Mouse (Mus musculus) E14TG2a.4 (cell line): ENCODE data around the gene Fkrp.
A peak's percentile ranks its signal among the peaks of the same experiment; 100 is the strongest.

Source experiments
- H3K27me3 ChIP-seq: 2 replicates; pipeline ENCODE4 v1.6.1; 2014; ENCODE audit warnings: low read length, control low read depth; ENCODE audit not compliant: insufficient read depth
- H3K36me3 ChIP-seq: 2 replicates; pipeline ENCODE4 v1.6.1; 2014; ENCODE audit warnings: low read length, control low read depth; ENCODE audit not compliant: insufficient read depth
- H3K4me1 ChIP-seq: replicated peaks from 2 replicates; pipeline ENCODE4 v1.6.1; 2014; ENCODE audit warnings: low read depth, low read length, control low read depth
- H3K4me3 ChIP-seq: replicated peaks from 2 replicates; pipeline ENCODE4 v1.5.1; 2014; ENCODE audit warnings: mild to moderate bottlenecking, low read length
- H3K9me3 ChIP-seq: 2 replicates; pipeline ENCODE4 v1.6.1; 2014; ENCODE audit warnings: low read length, control low read depth
- CTCF ChIP-seq: conservative IDR thresholded peaks from 2 replicates; pipeline ENCODE4 v1.5.1; 2014; ENCODE audit warnings: low read length
- NANOG ChIP-seq: IDR thresholded peaks from 2 replicates; pipeline ENCODE4 v1.6.1; 2014; ENCODE audit warnings: borderline replicate concordance, low read length, mixed read lengths
- POU5F1 ChIP-seq: IDR thresholded peaks from 2 replicates; pipeline ENCODE4 v1.6.1; 2014; ENCODE audit warnings: low read length, borderline replicate concordance

Gene Fkrp

GRCm38 (mm10) chr7:16845072-16845819, 28.7 kb upstream of the Fkrp start:
- Histone ChIP-seq H3K36me3 (peaks cover 33% of the 10 kb centered on the region), H3K27me3 (peaks cover 48% of the 10 kb centered on the region), H3K4me3 (peak overlapping the region; percentile 69), H3K4me1 (peaks cover 76% of the 10 kb centered on the region), H3K9me3 (no peaks in the 10 kb centered on the region)
- no peak for TF ChIP-seq POU5F1
- no peak for TF ChIP-seq NANOG
- no peak for TF ChIP-seq CTCF

DNA sequence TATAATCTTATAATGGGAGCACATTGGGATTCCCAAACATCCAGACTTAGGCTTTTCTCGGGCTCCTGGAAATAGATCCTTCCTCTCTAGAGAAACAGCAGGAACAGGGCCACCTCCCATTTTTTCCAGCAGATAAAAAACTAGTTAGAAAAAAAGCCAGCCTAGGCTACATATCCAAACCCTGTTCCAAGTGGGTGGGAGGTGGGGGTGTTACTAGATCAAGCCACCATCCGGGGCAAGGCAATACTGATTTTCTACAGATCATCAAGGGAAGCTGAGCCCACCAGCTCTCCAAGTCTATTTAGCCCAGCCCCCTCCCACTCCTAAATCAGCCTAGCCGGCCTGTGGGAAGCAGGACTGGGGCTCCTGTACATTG, 28.2 kb upstream of the Fkrp start:
- Histone ChIP-seq H3K27me3 (peaks cover 48% of the 10 kb centered on the region), H3K4me3 (peak overlapping the region; percentile 69), H3K9me3 (no peaks in the 10 kb centered on the region), H3K4me1 (peaks cover 73% of the 10 kb centered on the region), H3K36me3 (peaks cover 33% of the 10 kb centered on the region)
- TF ChIP-seq CTCF (no peak), NANOG (no peak), POU5F1 (no peak)

DNA sequence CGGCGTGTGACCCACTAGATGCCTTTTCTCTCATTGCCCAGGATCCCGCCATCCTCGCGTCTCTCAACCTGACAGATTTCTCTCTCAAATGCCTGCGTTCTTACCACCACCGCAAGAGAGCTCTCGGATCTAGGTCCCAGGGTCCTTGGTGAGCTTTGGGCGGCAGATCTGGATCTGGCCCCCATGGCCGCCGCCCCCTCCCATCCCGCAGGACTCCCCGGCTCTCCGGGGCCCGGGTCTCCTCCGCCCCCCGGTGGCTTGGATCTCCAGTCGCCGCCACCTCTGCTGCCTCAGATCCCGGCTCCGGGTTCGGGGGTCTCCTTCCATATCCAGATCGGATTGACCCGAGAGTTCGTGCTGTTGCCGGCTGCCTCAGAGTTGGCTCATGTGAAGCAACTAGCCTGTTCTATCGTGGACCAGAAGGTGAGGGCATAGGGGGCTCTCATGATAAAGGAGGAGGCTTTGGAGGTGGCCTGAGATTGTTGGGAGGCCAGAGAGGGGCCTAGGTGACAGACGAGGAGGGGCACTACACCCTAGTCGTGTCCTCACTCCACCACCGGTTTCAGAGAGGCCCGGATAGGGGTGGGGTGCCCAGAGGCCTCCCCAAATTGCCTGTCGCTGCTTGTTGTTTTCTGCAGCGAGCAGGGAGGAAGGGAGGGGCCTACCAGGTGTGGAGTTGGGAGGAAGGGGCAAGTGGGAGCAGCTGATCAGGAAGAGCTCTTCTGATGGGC, 27.1 kb upstream of the Fkrp start:
- TF ChIP-seq NANOG (no peak), POU5F1 (no peak), CTCF (no peak)
- Histone ChIP-seq H3K4me1 (peaks cover 77% of the 10 kb centered on the region), H3K27me3 (peaks cover 42% of the 10 kb centered on the region), H3K36me3 (peaks cover 37% of the 10 kb centered on the region), H3K4me3 (peak overlapping the region; percentile 84), H3K9me3 (no peaks in the 10 kb centered on the region)

DNA sequence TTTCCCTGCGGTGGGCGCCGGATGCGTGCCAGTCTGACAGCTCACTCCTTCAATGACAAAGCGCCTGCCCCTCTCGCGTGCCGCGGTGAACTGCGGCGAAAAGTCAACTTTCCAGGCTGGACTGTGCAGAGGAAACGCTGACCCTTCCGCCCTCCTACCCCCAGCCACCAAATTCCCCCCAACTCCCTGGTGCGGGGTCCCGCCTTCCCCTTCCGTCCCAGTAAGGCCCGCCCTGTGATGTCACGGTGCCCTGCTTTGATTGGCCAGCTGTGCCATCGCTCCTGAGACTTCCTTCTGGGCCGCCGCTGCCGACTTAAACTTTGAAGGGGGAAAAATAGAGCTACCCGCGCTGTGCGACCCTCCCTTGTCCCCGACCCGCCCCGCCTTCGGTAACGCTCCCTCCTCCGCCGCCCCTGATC, 26.1 kb upstream of the Fkrp start, which contains the start of gene Prkd2:
Gene Prkd2 (plus strand): TSS at position 258 of the 419 bp plus-strand sequence.
- Histone ChIP-seq H3K4me1 (peaks cover 77% of the 10 kb centered on the region), H3K27me3 (peaks cover 35% of the 10 kb centered on the region), H3K36me3 (peaks cover 46% of the 10 kb centered on the region), H3K4me3 (peak within 1 kb of the TSS; percentile 84), H3K9me3 (no peaks in the 10 kb centered on the region)
- TF ChIP-seq POU5F1, result no peak

DNA sequence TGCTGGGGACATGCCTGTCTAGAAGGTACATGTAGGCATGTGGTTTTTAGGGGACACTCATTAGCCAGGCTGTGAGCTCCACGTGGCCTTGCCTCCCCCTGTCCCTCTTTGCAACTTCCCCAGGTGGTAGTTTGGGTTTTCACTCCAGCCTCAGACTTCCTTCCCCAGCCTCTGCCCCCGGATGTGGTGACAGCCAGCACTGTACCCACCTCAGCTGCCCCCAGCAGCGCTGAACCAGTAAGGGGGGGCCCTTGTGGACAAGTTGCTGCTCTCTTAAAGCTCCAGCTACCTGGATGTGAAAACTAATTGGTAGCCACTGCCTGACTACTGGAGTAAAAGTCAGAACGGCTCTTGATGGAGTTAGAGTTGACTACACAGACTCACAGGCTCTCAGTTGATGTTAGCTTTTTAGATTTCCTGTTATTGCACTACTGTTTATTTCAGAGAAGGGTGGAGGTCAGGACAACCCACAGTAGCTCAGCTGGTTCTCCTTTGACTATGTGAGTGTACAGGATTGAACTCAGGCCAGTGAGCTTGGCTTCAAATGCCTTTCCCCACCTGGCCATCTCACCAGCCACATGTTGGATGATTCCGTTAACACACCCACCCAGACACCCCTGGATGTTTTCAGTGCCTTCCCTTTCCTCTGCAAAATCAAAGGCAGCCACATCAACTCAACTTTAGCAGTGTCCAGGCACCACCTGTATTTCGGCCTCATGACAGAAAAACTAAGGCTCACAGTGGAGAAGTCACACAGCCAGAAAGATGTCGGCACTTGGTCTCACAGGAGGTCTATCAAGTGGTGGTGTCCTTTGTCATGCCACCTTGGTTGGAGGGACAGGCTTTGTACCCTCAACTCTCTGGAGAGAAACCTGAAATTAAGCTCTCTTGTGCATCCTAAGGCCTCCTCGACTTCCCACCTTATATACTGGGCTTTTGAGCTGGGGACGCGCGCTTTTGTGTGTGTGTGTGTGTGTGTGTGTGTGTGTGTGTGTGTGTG, 25.3 kb upstream of the Fkrp start:
- TF ChIP-seq NANOG (no peak), POU5F1 (no peak), CTCF (no peak)
- Histone ChIP-seq H3K36me3 (peaks cover 54% of the 10 kb centered on the region), H3K4me3 (peak overlapping the region; percentile 84), H3K4me1 (peaks cover 74% of the 10 kb centered on the region), H3K9me3 (no peaks in the 10 kb centered on the region), H3K27me3 (peaks cover 28% of the 10 kb centered on the region)

- H3K4me3 ChIP-seq, result no peak overlapping the region
- peaks cover 28% of the 10 kb centered on the region for H3K27me3 ChIP-seq
- H3K4me1 ChIP-seq, result peaks cover 73% of the 10 kb centered on the region
- TF ChIP-seq NANOG (no peak), CTCF (no peak), POU5F1 (no peak)
- H3K36me3 ChIP-seq, result peaks cover 59% of the 10 kb centered on the region
- H3K9me3 ChIP-seq, result no peaks in the 10 kb centered on the region
Measured at GRCm38 (mm10) chr7:16841078-16841477, 24.5 kb upstream of the Fkrp start.

- Histone ChIP-seq H3K27me3 (peaks cover 22% of the 10 kb centered on the region), H3K4me3 (no peak overlapping the region), H3K36me3 (peaks cover 62% of the 10 kb centered on the region), H3K9me3 (no peaks in the 10 kb centered on the region), H3K4me1 (peaks cover 63% of the 10 kb centered on the region)
- no peak for TF ChIP-seq CTCF
- TF ChIP-seq NANOG, result no peak
- no peak for TF ChIP-seq POU5F1
Measured at GRCm38 (mm10) chr7:16840109-16840491, 23.6 kb upstream of the Fkrp start.
